In genomic region chr5:92897766-92898745, GRCm38 (mm10) we compare ENCODE assay signal across 8 mouse cellular contexts.
DNase-seq lines count a peak whose midpoint lies in the region; ATAC-seq and TF ChIP-seq lines count a peak whose summit lies in the region.

No protein-coding gene starts in this region.

- no peaks in the 10 kb centered on the region; the same call in none of the 2 replicates for H3K27me3 ChIP-seq in hindbrain, embryonic 16.5 days (replicated peaks; ENCODE audit: control insufficient read depth, insufficient read depth, low read length)

- no peak for TF ChIP-seq CTCF in gastrocnemius, adult 2 months (IDR thresholded peaks at IDR 0.05)
- no peak for TF ChIP-seq CTCF in left cerebral cortex, adult 2 months (IDR thresholded peaks at IDR 0.05)

- ATAC-seq in hindbrain, embryonic 16.5 days, result peak; percentile 96

- intact Hi-C loops in gastrocnemius, adult 2 months (cut with DNase I), result no loop called here
- intact Hi-C loops in left cerebral cortex, adult 2 months (cut with DNase I), result loop anchor here (5.0 kb wide), 1 partner anchor 54 kb away; no protein-coding TSS in a partner anchor

- peaks cover 11% of the 10 kb centered on the region for H3K4me1 ChIP-seq in hindbrain, embryonic 16.5 days (ENCODE audit: control insufficient read depth, insufficient read depth, low read depth, low read length)

- no peaks in the 10 kb centered on the region for H3K9me3 ChIP-seq in hindbrain, embryonic 16.5 days (ENCODE audit: control insufficient read depth, low read length)

- peak overlapping the region; percentile 43; the same call in 1 of the 2 replicates for H3K27ac ChIP-seq in gastrocnemius, adult 2 months
- peak overlapping the region; percentile 48 for H3K27ac ChIP-seq in hindbrain, embryonic 16.5 days (ENCODE audit: low read depth, low read length)
- no peak overlapping the region for H3K27ac ChIP-seq in left cerebral cortex, adult 2 months

- no peaks in the 10 kb centered on the region for H3K36me3 ChIP-seq in hindbrain, embryonic 16.5 days (ENCODE audit: control insufficient read depth, insufficient read depth, low read length)

- DNase-seq in adrenal gland, adult (ENCODE audit: inconsistent age in 2 of 2, low spot score in 1 of 2), result peak; percentile 85 to 93
- DNase-seq in cerebellum, postnatal 36 days, result peak; percentile 61 to 62
- peak; percentile 70 for DNase-seq in gastrocnemius, adult 2 months
- DNase-seq in left cerebral cortex, adult 2 months (ENCODE audit: extremely low spot score in 1 of 2, low spot score in 2 of 2), result peak; percentile 68 to 69
- peak; percentile 86 for DNase-seq in lung, postnatal 36 days
- peak; percentile 72 for DNase-seq in right cerebral cortex, adult 18-20 months
- peak; percentile 24 for DNase-seq in urinary bladder, postnatal 10 days (ENCODE audit: low spot score)

- peak overlapping the region; percentile 80 for H3K4me3 ChIP-seq in gastrocnemius, adult 2 months
- H3K4me3 ChIP-seq in hindbrain, embryonic 16.5 days (ENCODE audit: low read length), result peak overlapping the region; percentile 76
- peak overlapping the region; percentile 60 for H3K4me3 ChIP-seq in left cerebral cortex, adult 2 months

- under 1% methylated on average over 66 of the region's 96 CpGs for WGBS in hindbrain, embryonic 16.5 days

- H3K9ac ChIP-seq in hindbrain, embryonic 16.5 days (ENCODE audit: low read depth, low read length), result peak overlapping the region; percentile 81

- peak overlapping the region; percentile 99 for H3K4me2 ChIP-seq in hindbrain, embryonic 16.5 days (ENCODE audit: low read length)

Comparison
In these comparisons a context has a peak if more than half of its experiments do, and no peak if none do; other contexts are left out.
1. DNase-seq: peak in every context shown above with its lines; median percentile 89 in adrenal gland, adult; 86 in lung, postnatal 36 days; 72 in right cerebral cortex, adult 18-20 months; 70 in gastrocnemius, adult 2 months; 68 in left cerebral cortex, adult 2 months; 62 in cerebellum, postnatal 36 days; 24 in urinary bladder, postnatal 10 days.